Mouse (Mus musculus): Measurements from ENCODE around the gene Ezh1. TPM values are rescaled to one million over a fixed set of nuclear protein-coding genes. Genes with fewer than 3 reads are reported as not detected.
A peak's percentile ranks its signal among the peaks of the same experiment; 100 is the strongest.

Ezh1 gene
- polyA plus RNA-seq (2012), result 0.71 and 0.74 TPM in 2 replicates

- Histone ChIP-seq H3K4me1 (ENCODE audit: control insufficient read depth) (peaks cover 27% of the 10 kb centered on the region), H3K9me3 (ENCODE audit: control insufficient read depth, low read length) (no peaks in the 10 kb centered on the region), H3K36me3 (ENCODE audit: control insufficient read depth) (peaks cover 9% of the 10 kb centered on the region), H3K4me3 (replicated peaks) (peak within 1 kb of the TSS; percentile 83), H3K27me3 (ENCODE audit: control insufficient read depth) (peaks cover 39% of the 10 kb centered on the region)
- TF ChIP-seq GATA1 (IDR thresholded peaks at IDR 0.05; ENCODE audit: low read length) (no peak), TAL1 (IDR thresholded peaks at IDR 0.05; ENCODE audit: low read length) (no peak)
Measured at GRCm38 (mm10) chr11:101226065-101226701, at the start of gene Ezh1. TSS of gene Ezh1 (minus strand) at chr11:101226463.

GRCm38 (mm10) chr11:101275309-101275708, 49.0 kb upstream of the Ezh1 start:
- TF ChIP-seq TAL1 (IDR thresholded peaks at IDR 0.05; ENCODE audit: low read length) (no peak), GATA1 (IDR thresholded peaks at IDR 0.05; ENCODE audit: low read length) (no peak)
- H3K36me3 ChIP-seq (ENCODE audit: control insufficient read depth), result peaks cover 47% of the 10 kb centered on the region
- H3K4me3 ChIP-seq (replicated peaks), result no peak overlapping the region
- H3K27me3 ChIP-seq (ENCODE audit: control insufficient read depth), result peaks cover 3% of the 10 kb centered on the region
- H3K9me3 ChIP-seq (ENCODE audit: control insufficient read depth, low read length), result no peaks in the 10 kb centered on the region
- peaks cover 38% of the 10 kb centered on the region for H3K4me1 ChIP-seq (ENCODE audit: control insufficient read depth)

- no peak for TF ChIP-seq TAL1 (IDR thresholded peaks at IDR 0.05; ENCODE audit: low read length)
- TF ChIP-seq GATA1 (IDR thresholded peaks at IDR 0.05; ENCODE audit: low read length), result no peak
- Histone ChIP-seq H3K4me3 (replicated peaks) (no peak overlapping the region), H3K9me3 (ENCODE audit: control insufficient read depth, low read length) (no peaks in the 10 kb centered on the region), H3K36me3 (ENCODE audit: control insufficient read depth) (peaks cover 53% of the 10 kb centered on the region), H3K4me1 (ENCODE audit: control insufficient read depth) (peaks cover 32% of the 10 kb centered on the region), H3K27me3 (ENCODE audit: control insufficient read depth) (peaks cover 21% of the 10 kb centered on the region)
Measured at GRCm38 (mm10) chr11:101272446-101272845, 46.2 kb upstream of the Ezh1 start.

GRCm38 (mm10) chr11:101269577-101270116, 43.4 kb upstream of the Ezh1 start:
- peaks cover 7% of the 10 kb centered on the region for H3K9me3 ChIP-seq (ENCODE audit: control insufficient read depth, low read length)
- H3K27me3 ChIP-seq (ENCODE audit: control insufficient read depth), result peaks cover 44% of the 10 kb centered on the region
- peaks cover 38% of the 10 kb centered on the region for H3K36me3 ChIP-seq (ENCODE audit: control insufficient read depth)
- no peak overlapping the region for H3K4me3 ChIP-seq (replicated peaks)
- TF ChIP-seq TAL1 (IDR thresholded peaks at IDR 0.05; ENCODE audit: low read length), result no peak
- peaks cover 22% of the 10 kb centered on the region for H3K4me1 ChIP-seq (ENCODE audit: control insufficient read depth)

GRCm38 (mm10) chr11:101265906-101266305, 39.6 kb upstream of the Ezh1 start:
- H3K4me1 ChIP-seq (ENCODE audit: control insufficient read depth), result peaks cover 50% of the 10 kb centered on the region
- H3K36me3 ChIP-seq (ENCODE audit: control insufficient read depth), result peaks cover 33% of the 10 kb centered on the region
- peaks cover 78% of the 10 kb centered on the region for H3K27me3 ChIP-seq (ENCODE audit: control insufficient read depth)
- TF ChIP-seq GATA1 (IDR thresholded peaks at IDR 0.05; ENCODE audit: low read length) (no peak), TAL1 (IDR thresholded peaks at IDR 0.05; ENCODE audit: low read length) (no peak)
- H3K9me3 ChIP-seq (ENCODE audit: control insufficient read depth, low read length), result peaks cover 12% of the 10 kb centered on the region
- H3K4me3 ChIP-seq (replicated peaks), result no peak overlapping the region

- no peak for TF ChIP-seq TAL1 (IDR thresholded peaks at IDR 0.05; ENCODE audit: low read length)
- Histone ChIP-seq H3K4me3 (replicated peaks) (no peak overlapping the region), H3K36me3 (ENCODE audit: control insufficient read depth) (peaks cover 33% of the 10 kb centered on the region), H3K4me1 (ENCODE audit: control insufficient read depth) (peaks cover 58% of the 10 kb centered on the region), H3K27me3 (ENCODE audit: control insufficient read depth) (peaks cover 82% of the 10 kb centered on the region), H3K9me3 (ENCODE audit: control insufficient read depth, low read length) (peaks cover 12% of the 10 kb centered on the region)
Measured at GRCm38 (mm10) chr11:101264954-101265471, 38.8 kb upstream of the Ezh1 start.

- Histone ChIP-seq H3K4me3 (replicated peaks) (no peak overlapping the region), H3K4me1 (ENCODE audit: control insufficient read depth) (peaks cover 58% of the 10 kb centered on the region), H3K27me3 (ENCODE audit: control insufficient read depth) (peaks cover 75% of the 10 kb centered on the region)
Measured at GRCm38 (mm10) chr11:101263989-101264280, 37.7 kb upstream of the Ezh1 start.

GRCm38 (mm10) chr11:101263138-101263988, 37.1 kb upstream of the Ezh1 start:
- H3K4me3 ChIP-seq (replicated peaks), result no peak overlapping the region
- TF ChIP-seq TAL1 (IDR thresholded peaks at IDR 0.05; ENCODE audit: low read length) (no peak), GATA1 (IDR thresholded peaks at IDR 0.05; ENCODE audit: low read length) (no peak)
- H3K27me3 ChIP-seq (ENCODE audit: control insufficient read depth), result peaks cover 69% of the 10 kb centered on the region
- H3K9me3 ChIP-seq (ENCODE audit: control insufficient read depth, low read length), result peaks cover 12% of the 10 kb centered on the region
- H3K4me1 ChIP-seq (ENCODE audit: control insufficient read depth), result peaks cover 64% of the 10 kb centered on the region
- H3K36me3 ChIP-seq (ENCODE audit: control insufficient read depth), result peaks cover 34% of the 10 kb centered on the region

More at GRCm38 (mm10) chr11:101263989-101264280, 37.7 kb upstream of the Ezh1 start:
- H3K9me3 ChIP-seq (ENCODE audit: control insufficient read depth, low read length), result peaks cover 12% of the 10 kb centered on the region
- no peak for TF ChIP-seq GATA1 (IDR thresholded peaks at IDR 0.05; ENCODE audit: low read length)
- no peak for TF ChIP-seq TAL1 (IDR thresholded peaks at IDR 0.05; ENCODE audit: low read length)
- H3K36me3 ChIP-seq (ENCODE audit: control insufficient read depth), result peaks cover 33% of the 10 kb centered on the region

Data from erythroblast, embryonic 14.5 days (primary cell).